Mouse (Mus musculus) stomach, adult 2 months (tissue): ENCODE data around the gene Mtmr14. TPM values are rescaled to one million over a fixed set of nuclear protein-coding genes. Genes with fewer than 3 reads are reported as not detected.

ENCODE experiments used
- polyA plus RNA-seq: library from polyadenylated mRNA; depleted of rRNA; stranded (reverse); fragments of >200 nt; gene quantifications from 2 replicates; pipeline ENCODE4 v1.2.3, GENCODE M21; 2012; rRNA removed

Gene Mtmr14
- polyA plus RNA-seq = 31.6 and 32.2 TPM in 2 replicates

GRCm38 (mm10) chr6:113237542-113238270, at the start of gene Mtmr14:
TSS of gene Mtmr14 (plus strand) at chr6:113237843.

GRCm38 (mm10) chr6:113194841-113195595, 42.6 kb upstream of the Mtmr14 start, which contains the start of gene Lhfpl4:
TSS of gene Lhfpl4 (minus strand) at chr6:113195384.

GRCm38 (mm10) chr6:113282101-113282802, 44.6 kb downstream of the Mtmr14 start, which contains the start of gene Cpne9:
TSS of gene Cpne9 (plus strand) at chr6:113282307.

GRCm38 (mm10) chr6:113306986-113307349, 69.3 kb downstream of the Mtmr14 start, which contains the start of gene Brpf1:
TSS of gene Brpf1 (plus strand) at chr6:113307137.

GRCm38 (mm10) chr6:113326533-113327315, 89.1 kb downstream of the Mtmr14 start, which contains the start of gene Ogg1:
TSS of gene Ogg1 (plus strand) at chr6:113326972.

Other genes starting within 250 kb of the Mtmr14 start
- 1.4 and 2.1 TPM in 2 replicates for gene Thumpd3, start 191.6 kb upstream of the Mtmr14 start, polyA plus RNA-seq
- 15.1 and 17.9 TPM in 2 replicates for gene Setd5, start 160.5 kb upstream of the Mtmr14 start, polyA plus RNA-seq
- gene Lhfpl4, start 42.5 kb upstream of the Mtmr14 start, polyA plus RNA-seq = 0.51 and 0.62 TPM in 2 replicates
- not detected in 2 replicates for gene Cpne9, start 44.5 kb downstream of the Mtmr14 start, polyA plus RNA-seq
- gene Brpf1, start 69.3 kb downstream of the Mtmr14 start, polyA plus RNA-seq = 5.8 and 7.2 TPM in 2 replicates
- gene Ogg1, start 89.1 kb downstream of the Mtmr14 start, polyA plus RNA-seq = 5.8 and 6.4 TPM in 2 replicates
- 22.2 and 23.6 TPM in 2 replicates for gene Camk1, start 106.1 kb downstream of the Mtmr14 start, polyA plus RNA-seq
- 8.7 and 11.1 TPM in 2 replicates for gene Tada3, start 140.0 kb downstream of the Mtmr14 start, polyA plus RNA-seq
- 41.2 and 47.5 TPM in 2 replicates for gene Arpc4, start 140.3 kb downstream of the Mtmr14 start, polyA plus RNA-seq
- gene Ttll3, start 151.4 kb downstream of the Mtmr14 start, polyA plus RNA-seq = 5.5 and 6.9 TPM in 2 replicates
- 27.0 and 55.6 TPM in 2 replicates for gene Rpusd3, start 181.5 kb downstream of the Mtmr14 start, polyA plus RNA-seq
- 36.8 and 48.6 TPM in 2 replicates for gene Cidec, start 197.9 kb downstream of the Mtmr14 start, polyA plus RNA-seq
- 31.7 and 33.8 TPM in 2 replicates for gene Jagn1, start 204.7 kb downstream of the Mtmr14 start, polyA plus RNA-seq
- 44.5 and 106 TPM in 2 replicates for gene Il17re, start 220.6 kb downstream of the Mtmr14 start, polyA plus RNA-seq
- gene Il17rc, start 233.6 kb downstream of the Mtmr14 start, polyA plus RNA-seq = 212 and 257 TPM in 2 replicates
- gene Creld1, start 245.5 kb downstream of the Mtmr14 start, polyA plus RNA-seq = 6.5 and 8.5 TPM in 2 replicates